Mouse (Mus musculus) telencephalon, adult 2 months (tissue): ENCODE data around the gene Plau.
A peak's percentile ranks its signal among the peaks of the same experiment; 100 is the strongest.

Experiments used
- DNase-seq: peaks from one replicate; pipeline ENCODE4 v3.0.0-alpha.2; 2011; ENCODE audit warnings: low read depth, low spot score

The Plau gene

GRCm38 (mm10) chr14:20891941-20892402 lies 55.5 kb downstream of the Plau start:
- DNase-seq: peak; percentile 78
